Mouse (Mus musculus) liver, postnatal 0 days (tissue): ENCODE data around the gene Gm47996.
A peak's percentile ranks its signal among the peaks of the same experiment; 100 is the strongest.

ENCODE experiments used
- CTCF ChIP-seq: sonication (generic); IDR thresholded peaks from 2 replicates; pipeline ENCODE4 v1.5.1; 2016; ENCODE audit warnings: antibody characterized with exemption, low read depth
- EP300 ChIP-seq: IDR thresholded peaks from 2 replicates; pipeline ENCODE4 v1.6.1; 2016; ENCODE audit warnings: antibody characterized with exemption, low read depth, mild to moderate bottlenecking

DNA sequence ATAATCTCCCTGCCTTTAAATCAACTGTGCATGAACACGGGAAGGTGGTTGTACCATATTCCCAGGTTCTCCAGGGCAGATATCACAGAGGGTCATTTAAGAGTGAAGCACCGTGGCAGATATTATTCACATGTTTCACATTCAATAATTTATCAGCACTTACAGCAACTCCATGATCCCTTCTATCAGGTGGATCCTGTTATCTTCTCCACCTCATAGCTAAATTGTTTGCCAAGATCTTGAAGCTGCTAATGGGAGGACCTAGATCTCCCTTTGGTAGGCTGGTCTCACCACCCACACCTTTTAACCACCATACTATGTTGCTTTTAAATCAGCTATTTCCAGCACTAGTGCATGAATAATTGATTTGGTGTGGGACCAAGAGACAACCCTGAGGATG, 29.8 kb upstream of the Gm47996 start:
- peak; percentile 58 for TF ChIP-seq EP300
- no peak for TF ChIP-seq CTCF
